Mouse (Mus musculus) forebrain, embryonic 11.5 days (tissue): ENCODE results near the gene Vash2. TPM values are rescaled to one million over a fixed set of nuclear protein-coding genes. Genes with fewer than 3 reads are reported as not detected.
A peak's percentile ranks its signal among the peaks of the same experiment; 100 is the strongest.

Experiments used
- ATAC-seq: fragments of 200-750 bp; cut with Nextera tagmentation; replicated peaks from 2 replicates; pipeline ENCODE4 v1.8.0; 2017; ENCODE audit warnings: moderate TSS enrichment; ENCODE audit not compliant: low FRiP score
- DNase-seq: peaks from one replicate; pipeline ENCODE4 v3.0.0-alpha.2; 2017; ENCODE audit warnings: low spot score
- H3K27ac ChIP-seq: fragments of 300-500 bp; sonication (generic); 2 replicates; pipeline ENCODE4 v1.5.1; 2014; ENCODE audit warnings: low read depth, low read length
- H3K27me3 ChIP-seq: fragments of 300-500 bp; sonication (generic); 2 replicates; pipeline ENCODE4 v1.6.1; 2014; ENCODE audit warnings: mild to moderate bottlenecking, low read length, mixed read lengths; ENCODE audit not compliant: control insufficient read depth, insufficient read depth
- H3K36me3 ChIP-seq: fragments of 300-500 bp; sonication (generic); 2 replicates; pipeline ENCODE4 v1.6.1; 2014; ENCODE audit warnings: mild to moderate bottlenecking, low read length, moderate library complexity, mixed read lengths; ENCODE audit not compliant: control insufficient read depth, insufficient read depth
- H3K4me1 ChIP-seq: fragments of 300-500 bp; sonication (generic); replicated peaks from 2 replicates; pipeline ENCODE4 v1.6.1; 2014; ENCODE audit warnings: low read length, mixed read lengths; ENCODE audit not compliant: control insufficient read depth, insufficient read depth
- H3K4me2 ChIP-seq: fragments of 300-500 bp; sonication (generic); 2 replicates; pipeline ENCODE4 v1.6.1; 2014; ENCODE audit warnings: low read depth, mild to moderate bottlenecking, low read length, moderate library complexity, mixed read lengths; ENCODE audit not compliant: severe bottlenecking
- H3K4me3 ChIP-seq: fragments of 300-500 bp; sonication (generic); 2 replicates; pipeline ENCODE4 v1.5.1; 2014; ENCODE audit warnings: low read depth, low read length
- H3K9ac ChIP-seq: fragments of 300-500 bp; sonication (generic); 2 replicates; pipeline ENCODE4 v1.6.1; 2014; ENCODE audit warnings: low read length
- H3K9me3 ChIP-seq: fragments of 300-500 bp; sonication (generic); 2 replicates; pipeline ENCODE4 v1.6.1; 2016; ENCODE audit warnings: low read length, mixed read lengths; ENCODE audit not compliant: control insufficient read depth
- WGBS: fragments of 180-500 bp; shearing (Covaris S2); extraction: QIAGEN DNeasy Blood & Tissue Kit; methylation state at CpG from one replicate; pipeline ENCODE4 v1.1.7; 2014; 5-methylcytosine and 5-hydroxymethylcytosine counted together
- polyA plus RNA-seq: library from polyadenylated mRNA; unstranded; fragments of >200 nt; fragmentation: Nextera tagmentation; extraction: Ambion mirVana; gene quantifications from 2 replicates; pipeline ENCODE4 v1.2.1, GENCODE M21; 2014

The Vash2 gene
- polyA plus RNA-seq, 1 experiment from 2014 or later, result 53.2 TPM

DNA sequence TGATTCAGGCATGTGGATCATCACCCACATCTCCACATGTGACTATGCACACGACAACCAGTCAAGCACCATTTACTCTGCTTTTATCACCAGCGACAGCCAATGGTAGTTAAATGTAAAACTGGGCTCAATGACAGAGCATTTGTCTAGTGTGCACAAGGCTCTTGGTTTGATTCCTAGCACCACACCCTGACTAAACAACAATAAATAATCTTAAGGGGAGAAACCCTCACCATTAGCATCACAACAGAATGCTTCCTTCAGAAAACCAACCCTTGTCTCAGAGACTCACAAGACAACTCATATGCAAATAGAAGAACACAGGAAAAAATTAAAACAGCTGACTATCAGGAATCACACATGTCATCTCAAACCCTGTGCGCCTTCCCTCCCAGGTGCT, 35.2 kb upstream of the Vash2 start:
- 95% methylated on average over 3 of the region's 3 CpGs for WGBS
- Histone ChIP-seq H3K4me1 (no peaks in the 10 kb centered on the region), H3K4me3 (no peak overlapping the region), H3K36me3 (no peaks in the 10 kb centered on the region; the same call in 1 of the 2 replicates), H3K4me2 (no peak overlapping the region), H3K9me3 (no peaks in the 10 kb centered on the region), H3K9ac (no peak overlapping the region), H3K27ac (no peak overlapping the region), H3K27me3 (no peaks in the 10 kb centered on the region)
- ATAC-seq, result no peak
- DNase-seq, result no peak

GRCm38 (mm10) chr1:191008707-191009106, 29.6 kb upstream of the Vash2 start:
- H3K9ac ChIP-seq, result no peak overlapping the region
- no peak overlapping the region for H3K4me3 ChIP-seq
- no peaks in the 10 kb centered on the region for H3K4me1 ChIP-seq
- DNase-seq, result no peak
- no peak overlapping the region for H3K27ac ChIP-seq
- no peak overlapping the region for H3K4me2 ChIP-seq
- no peaks in the 10 kb centered on the region for H3K9me3 ChIP-seq
- no peaks in the 10 kb centered on the region for H3K27me3 ChIP-seq
- no peaks in the 10 kb centered on the region; the same call in 1 of the 2 replicates for H3K36me3 ChIP-seq
- WGBS, result 97% methylated on average over 5 of the region's 5 CpGs
- no peak for ATAC-seq

DNA sequence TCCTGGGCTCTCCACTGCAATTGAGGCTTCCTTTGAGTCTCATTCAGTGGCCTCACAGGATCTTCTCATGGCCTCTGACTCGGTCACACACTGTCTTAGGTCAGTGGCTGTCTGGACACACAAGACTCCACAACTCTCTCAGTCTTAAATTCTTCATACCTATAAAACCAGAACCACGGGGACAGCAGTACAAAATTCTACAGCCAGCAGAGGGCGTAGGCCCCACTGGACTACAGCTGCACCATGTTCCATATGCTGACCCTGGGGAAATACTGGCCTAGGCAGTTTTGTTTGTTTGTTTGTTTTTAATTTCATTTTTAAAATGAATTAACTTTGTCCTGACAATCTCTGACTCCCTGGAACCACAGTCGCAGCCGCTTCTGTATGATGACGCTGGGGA, 23.1 kb upstream of the Vash2 start:
- no peaks in the 10 kb centered on the region for H3K4me1 ChIP-seq
- H3K4me2 ChIP-seq, result no peak overlapping the region
- no peak overlapping the region for H3K27ac ChIP-seq
- H3K4me3 ChIP-seq, result no peak overlapping the region
- no peaks in the 10 kb centered on the region; the same call in 1 of the 2 replicates for H3K9me3 ChIP-seq
- no peak for ATAC-seq
- no peak overlapping the region for H3K9ac ChIP-seq
- no peaks in the 10 kb centered on the region for H3K36me3 ChIP-seq
- no peaks in the 10 kb centered on the region for H3K27me3 ChIP-seq
- 61% methylated on average over 6 of the region's 6 CpGs for WGBS
- DNase-seq, result peak; percentile 49

DNA sequence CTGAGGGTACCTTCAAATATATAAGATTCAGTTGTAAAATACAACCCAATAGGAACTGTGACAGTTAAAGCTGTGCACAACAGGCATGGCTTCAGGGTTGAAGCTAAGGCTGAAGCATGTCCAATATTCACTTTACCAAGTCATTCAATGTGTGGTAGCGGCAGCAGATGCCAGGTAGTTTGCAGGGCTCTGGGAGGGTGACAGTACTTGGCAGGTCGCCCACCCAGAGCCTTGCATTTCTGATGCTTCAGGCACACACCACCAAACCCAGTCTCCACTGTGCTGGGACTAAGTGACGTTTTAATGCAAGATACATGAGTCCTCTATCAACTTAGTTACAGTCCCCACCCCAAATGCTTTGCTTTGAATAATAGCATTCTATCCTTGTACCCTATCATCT, 21.6 kb upstream of the Vash2 start:
- H3K27ac ChIP-seq, result no peak overlapping the region
- whole genome bisulfite sequencing, result 88% methylated on average over 3 of the region's 3 CpGs
- no peak for ATAC-seq

DNA sequence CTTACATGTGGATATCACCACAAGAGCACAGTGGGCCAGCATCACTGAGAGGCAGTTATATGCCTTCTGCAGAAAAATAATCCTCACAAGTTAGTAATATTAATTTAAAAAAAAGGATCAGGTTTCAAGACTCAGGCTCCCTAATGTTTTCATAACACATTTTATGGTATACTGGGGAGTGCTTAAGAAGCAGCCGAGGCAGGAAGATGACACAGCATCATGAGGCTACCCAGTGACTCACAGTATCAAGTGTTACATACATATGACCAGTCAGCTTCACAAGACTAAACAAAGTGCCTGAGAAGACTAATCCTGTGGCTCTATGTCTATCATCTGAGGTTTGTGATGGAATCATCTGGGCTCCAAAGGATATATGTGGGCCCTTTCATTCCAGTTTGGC, 18.9 kb upstream of the Vash2 start:
- Histone ChIP-seq H3K9ac (no peak overlapping the region), H3K4me1 (no peaks in the 10 kb centered on the region), H3K4me2 (no peak overlapping the region), H3K27me3 (no peaks in the 10 kb centered on the region), H3K36me3 (no peaks in the 10 kb centered on the region), H3K9me3 (no peaks in the 10 kb centered on the region; the same call in 1 of the 2 replicates), H3K4me3 (no peak overlapping the region), H3K27ac (no peak overlapping the region)
- DNase-seq (no peak), ATAC-seq (no peak)
- 100% methylated on average over 1 of the region's 1 CpGs for WGBS

More for the DNA sequence above, 21.6 kb upstream of the Vash2 start:
- DNase-seq, result no peak
- H3K4me1 ChIP-seq, result no peaks in the 10 kb centered on the region
- no peak overlapping the region for H3K4me3 ChIP-seq
- no peak overlapping the region for H3K9ac ChIP-seq
- H3K27me3 ChIP-seq, result no peaks in the 10 kb centered on the region
- H3K9me3 ChIP-seq, result no peaks in the 10 kb centered on the region; the same call in 1 of the 2 replicates
- H3K4me2 ChIP-seq, result no peak overlapping the region
- H3K36me3 ChIP-seq, result no peaks in the 10 kb centered on the region

DNA sequence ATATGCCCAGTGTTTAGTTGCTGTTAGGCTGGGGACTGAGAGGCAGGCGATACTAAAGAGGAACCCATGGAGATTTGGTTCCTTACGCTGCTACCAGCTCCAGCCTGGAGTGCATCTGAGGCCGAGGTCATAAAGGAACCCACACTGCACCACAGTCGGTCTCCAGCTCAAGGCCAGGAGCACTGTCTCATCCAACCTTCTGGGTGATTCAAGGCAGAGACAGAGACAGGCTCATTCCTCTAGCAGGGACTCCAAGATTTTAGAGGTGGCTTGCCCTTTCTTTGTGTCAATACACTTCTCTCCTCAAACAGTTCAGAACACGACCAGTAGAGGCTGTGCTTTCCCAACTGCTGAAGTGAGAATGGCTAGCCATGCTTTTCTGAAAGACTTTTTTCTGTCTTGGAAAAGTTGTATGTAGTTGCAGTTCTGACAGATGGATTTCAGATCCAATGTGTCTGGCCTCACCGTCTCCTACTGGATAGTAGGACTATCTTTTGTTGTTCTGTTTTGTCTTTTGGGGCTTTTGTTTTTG, 17.3 kb upstream of the Vash2 start:
- DNase-seq (peak; percentile 30), ATAC-seq (no peak)
- H3K9me3 ChIP-seq, result no peaks in the 10 kb centered on the region; the same call in 1 of the 2 replicates
- H3K27ac ChIP-seq, result no peak overlapping the region
- WGBS, result 73% methylated on average over 6 of the region's 6 CpGs
- H3K9ac ChIP-seq, result no peak overlapping the region
- no peaks in the 10 kb centered on the region for H3K27me3 ChIP-seq
- no peaks in the 10 kb centered on the region for H3K36me3 ChIP-seq
- no peaks in the 10 kb centered on the region for H3K4me1 ChIP-seq
- H3K4me3 ChIP-seq, result no peak overlapping the region
- no peak overlapping the region for H3K4me2 ChIP-seq

DNA sequence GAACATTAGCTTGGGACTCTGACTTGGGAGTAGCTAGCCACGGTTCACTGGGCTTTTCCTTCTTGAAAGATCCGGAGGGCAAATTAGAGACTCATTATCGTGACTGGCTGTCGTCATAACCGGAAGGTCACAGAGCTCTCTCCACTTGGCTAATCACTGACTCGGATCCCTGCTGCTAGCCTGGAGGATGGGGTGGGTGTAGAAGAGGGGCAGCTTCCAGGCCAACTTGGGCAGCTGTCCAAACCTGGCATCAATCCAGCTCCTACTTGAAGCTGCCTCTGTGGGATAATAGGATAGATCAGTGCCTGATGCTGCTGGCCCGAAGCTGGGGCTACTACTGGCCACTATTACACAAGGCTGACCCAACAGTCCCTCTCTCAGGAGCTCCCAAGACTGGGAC, 16.5 kb upstream of the Vash2 start:
- WGBS, result 65% methylated on average over 7 of the region's 7 CpGs
- Histone ChIP-seq H3K9ac (no peak overlapping the region), H3K9me3 (no peaks in the 10 kb centered on the region; the same call in 1 of the 2 replicates), H3K4me1 (no peaks in the 10 kb centered on the region), H3K4me2 (no peak overlapping the region), H3K36me3 (no peaks in the 10 kb centered on the region), H3K4me3 (no peak overlapping the region), H3K27ac (no peak overlapping the region), H3K27me3 (no peaks in the 10 kb centered on the region)
- DNase-seq (peak; percentile 32), ATAC-seq (no peak)

- Histone ChIP-seq H3K9me3 (no peaks in the 10 kb centered on the region), H3K4me1 (no peaks in the 10 kb centered on the region), H3K36me3 (no peaks in the 10 kb centered on the region), H3K4me3 (no peak overlapping the region), H3K27me3 (no peaks in the 10 kb centered on the region), H3K27ac (no peak overlapping the region), H3K9ac (no peak overlapping the region), H3K4me2 (no peak overlapping the region)
- 84% methylated on average over 9 of the region's 9 CpGs for WGBS
- DNase-seq (no peak), ATAC-seq (no peak)
Measured at GRCm38 (mm10) chr1:190989437-190990082, 10.5 kb upstream of the Vash2 start.

DNA sequence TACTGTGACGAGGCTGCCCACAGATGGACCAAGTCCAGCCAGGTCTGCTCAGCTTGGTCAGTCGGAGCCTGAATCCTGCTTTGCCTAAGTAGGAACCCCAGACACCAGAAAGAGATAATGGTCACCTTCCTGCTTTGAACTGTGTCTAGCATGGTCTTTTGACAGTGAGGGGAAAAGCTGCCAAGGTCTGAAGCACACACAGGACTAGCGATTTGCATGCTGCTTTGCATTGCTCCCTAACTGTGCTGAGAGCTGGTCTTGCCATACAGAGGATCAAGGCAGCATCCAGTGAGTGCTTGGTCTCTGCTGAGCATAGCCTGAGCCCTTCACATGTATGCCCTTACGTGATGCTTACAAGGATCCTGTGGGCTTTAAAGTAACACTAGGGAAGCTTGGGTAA, 2.3 kb upstream of the Vash2 start:
- H3K4me1 ChIP-seq, result 0 out of 2 replicates have a peak, but pooled peaks cover 4% of the 10 kb centered on the region
- H3K4me2 ChIP-seq, result no peak overlapping the region
- H3K9me3 ChIP-seq, result no peaks in the 10 kb centered on the region
- no peak overlapping the region for H3K4me3 ChIP-seq
- H3K27ac ChIP-seq, result no peak overlapping the region
- no peaks in the 10 kb centered on the region for H3K36me3 ChIP-seq
- ATAC-seq (no peak), DNase-seq (no peak)
- H3K27me3 ChIP-seq, result no peaks in the 10 kb centered on the region
- WGBS, result 85% methylated on average over 4 of the region's 4 CpGs
- no peak overlapping the region for H3K9ac ChIP-seq
